Comparison of ENCODE assay signal across 10 mouse cellular contexts in the genomic region with DNA sequence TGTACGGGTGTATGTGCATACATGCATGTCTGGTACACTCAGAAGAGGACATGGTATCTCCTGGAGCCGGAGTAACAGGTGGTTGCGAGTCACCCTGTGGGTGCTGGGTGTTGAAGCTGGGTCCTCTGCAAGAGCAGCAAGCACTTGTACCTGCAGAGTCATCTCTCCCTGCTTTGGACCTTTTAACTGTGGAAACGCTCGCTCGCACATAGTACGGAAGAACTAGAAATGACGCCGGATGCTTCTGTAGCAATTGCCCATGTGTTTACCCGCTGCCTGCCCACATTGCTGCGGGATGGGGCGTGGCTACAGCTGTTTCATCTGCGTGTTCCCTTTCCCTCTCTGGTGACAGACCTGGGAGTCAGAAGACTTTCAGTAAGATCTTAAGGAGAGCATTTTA. TPM values are rescaled to one million over a fixed set of nuclear protein-coding genes. Genes with fewer than 3 reads are reported as not detected.
DNase-seq lines count a peak whose midpoint lies in the region; ATAC-seq and TF ChIP-seq lines count a peak whose summit lies in the region.
"Had no signal": no experiment of that assay in that cellular context is flagged by ENCODE, and none has a peak within 500 bp of the region (broad histone marks: within the 10 kb centered on the region; RNA-seq: fewer than 3 reads in every experiment).

No protein-coding gene starts in this region.

- no peaks in the 10 kb centered on the region for H3K79me2 ChIP-seq in C2C12 (ENCODE audit: control insufficient read depth, insufficient read depth)

- no peak overlapping the region for H3K4me3 ChIP-seq in C2C12 (ENCODE audit: insufficient read depth, poor library complexity, severe bottlenecking)
- H3K4me3 ChIP-seq in embryonic facial prominence, embryonic 15.5 days (replicated peaks) = no peak overlapping the region
- peak overlapping the region; percentile 12; the same call in 1 of the 2 replicates for H3K4me3 ChIP-seq in small intestine, adult 2 months (ENCODE audit: low read depth, low read length)

- H3K4me1 ChIP-seq in embryonic facial prominence, embryonic 15.5 days = peaks cover 21% of the 10 kb centered on the region
- H3K4me1 ChIP-seq in small intestine, adult 2 months (ENCODE audit: control insufficient read depth, insufficient read depth, insufficient read length, low read length) = no peaks in the 10 kb centered on the region; the same call in 1 of the 2 replicates

- WGBS in embryonic facial prominence, embryonic 15.5 days = 64% methylated on average over 13 of the region's 13 CpGs
- WGBS in small intestine, adult 2 months = 68% methylated on average over 13 of the region's 13 CpGs

- H3K9ac ChIP-seq in embryonic facial prominence, embryonic 15.5 days = no peak overlapping the region
- H3K9ac ChIP-seq: liver, embryonic 14.5 days had no signal

- no peaks in the 10 kb centered on the region for H3K36me3 ChIP-seq in C2C12 (ENCODE audit: control insufficient read depth, insufficient read depth)
- H3K36me3 ChIP-seq in embryonic facial prominence, embryonic 15.5 days = no peaks in the 10 kb centered on the region
- H3K36me3 ChIP-seq in small intestine, adult 2 months (ENCODE audit: control insufficient read depth, insufficient read depth, low read length) = no peaks in the 10 kb centered on the region

- no peak for TF ChIP-seq POLR2A in small intestine, adult 2 months (IDR thresholded peaks at IDR 0.05; ENCODE audit: low read depth, low read length)

- H3K4me2 ChIP-seq in embryonic facial prominence, embryonic 15.5 days (replicated peaks) = no peak overlapping the region

- no peak for DNase-seq in frontal cortex, postnatal 14 days (ENCODE audit: low spot score in 2 of 2)
- no peak for DNase-seq in cerebellum, postnatal 36 days
- no peak for DNase-seq in gastrocnemius, postnatal 25 days
- DNase-seq in neural tube, embryonic 10.5 days (ENCODE audit: extremely low spot score, low spot score) = no peak
- DNase-seq: adrenal gland, postnatal 25 days had no signal

- no peak overlapping the region for H3ac ChIP-seq in C2C12 (ENCODE audit: control insufficient read depth, insufficient read length, low read depth)

- 0 out of 2 replicates have a peak overlapping the region, but pooled peaks have one; percentile 18 for H3K27ac ChIP-seq in embryonic facial prominence, embryonic 15.5 days (replicated peaks)
- no peak overlapping the region for H3K27ac ChIP-seq in small intestine, adult 2 months (ENCODE audit: insufficient read depth, low read depth, low read length)
- H3K27ac ChIP-seq: liver, embryonic 14.5 days had no signal

- no peaks in the 10 kb centered on the region for H3K79me3 ChIP-seq in C2C12 (ENCODE audit: low read depth)

- ATAC-seq in frontal cortex, adult (ENCODE audit: low TSS enrichment) = peak; percentile 27; the same call in 1 of the 2 replicates
- ATAC-seq in embryonic facial prominence, embryonic 15.5 days (ENCODE audit: insufficient number of reproducible peaks, low FRiP score, low TSS enrichment, low read depth) = no peak

- TF ChIP-seq CTCF in C2C12 (IDR thresholded peaks at IDR 0.05; ENCODE audit: control insufficient read depth, insufficient read depth, insufficient read length) = no peak
- TF ChIP-seq CTCF in small intestine, adult 2 months (IDR thresholded peaks at IDR 0.05; ENCODE audit: extremely low read depth, insufficient read length, insufficient replicate concordance, low read depth, low read length) = no peak

- no peaks in the 10 kb centered on the region for H3K9me3 ChIP-seq in embryonic facial prominence, embryonic 15.5 days (replicated peaks)

- H3K27me3 ChIP-seq in C2C12 (ENCODE audit: control insufficient read depth, insufficient read depth, insufficient read length) = no peaks in the 10 kb centered on the region
- no peaks in the 10 kb centered on the region for H3K27me3 ChIP-seq in embryonic facial prominence, embryonic 15.5 days
- H3K27me3 ChIP-seq in small intestine, adult 2 months (ENCODE audit: control insufficient read depth, insufficient read depth, low read length) = no peaks in the 10 kb centered on the region

TF ChIP-seq in C2C12, 6 proteins besides CTCF, POLR2A, EP300 and RAD21:
- TF ChIP-seq CEBPB (IDR thresholded peaks at IDR 0.05; ENCODE audit: low read depth) (no peak), MYOD1 (IDR thresholded peaks at IDR 0.05; ENCODE audit: control insufficient read depth, insufficient read length, low read depth) (peak; percentile 61), MAX (IDR thresholded peaks at IDR 0.05) (no peak), FOSL1 (IDR thresholded peaks at IDR 0.05; ENCODE audit: insufficient read depth, low read length, poor library complexity, severe bottlenecking) (no peak), MYOG (IDR thresholded peaks at IDR 0.05; ENCODE audit: control insufficient read depth, extremely low read depth, insufficient read length) (no peak)
TF ChIP-seq in C2C12: peak in this region for 1.

RNA-seq across cellular contexts. Expression of a gene that starts 56.0 kb away (rescaled TPM):
- 362 TPM for polyA plus RNA-seq in C2C12 (2012; fragmentation: generic; extraction: Trizol)
- 844 and 852 TPM in 2 replicates for polyA plus RNA-seq in embryonic facial prominence, embryonic 15.5 days (2015; fragmentation: Nextera tagmentation; extraction: Ambion mirVana)
- 52.8 and 67.8 TPM in 2 replicates for polyA plus RNA-seq in small intestine, adult 2 months (2012; rRNA removed)
- 10 to 100 TPM; 28.0 to 29.2 TPM for total RNA-seq in gastrocnemius, postnatal 25 days (2021)
